In genomic region chr13:104684361-104685011, GRCm38 (mm10) we compare ENCODE assay signal across 14 mouse cellular contexts.
DNase-seq lines count a peak whose midpoint lies in the region; ATAC-seq lines count a peak whose summit lies in the region.
"Had no signal": no experiment of that assay in that cellular context is flagged by ENCODE, and none has a peak within 500 bp of the region (broad histone marks: within the 10 kb centered on the region; RNA-seq: fewer than 3 reads in every experiment).

No protein-coding gene starts in this region.

- WGBS in forebrain, embryonic 11.5 days: 33% methylated on average over 6 of the region's 6 CpGs
- 48% methylated on average over 6 of the region's 6 CpGs for WGBS in forebrain, embryonic 14.5 days
- 16% methylated on average over 6 of the region's 6 CpGs for WGBS in kidney, embryonic 16.5 days
- WGBS in limb, embryonic 10.5 days: 45% methylated on average over 6 of the region's 6 CpGs

- H3K27ac ChIP-seq in forebrain, embryonic 11.5 days (ENCODE audit: low read depth, low read length): no peak overlapping the region
- no peak overlapping the region for H3K27ac ChIP-seq in forebrain, embryonic 14.5 days (ENCODE audit: low read depth, low read length)
- peak overlapping the region; percentile 65; the same call in 1 of the 2 replicates for H3K27ac ChIP-seq in kidney, embryonic 16.5 days (ENCODE audit: low read length)
- H3K27ac ChIP-seq in limb, embryonic 10.5 days: peak overlapping the region; percentile 47
- H3K27ac ChIP-seq: gastrocnemius, adult 2 months; hindbrain, embryonic 13.5 days had no signal

- no peaks in the 10 kb centered on the region for H3K27me3 ChIP-seq in forebrain, embryonic 11.5 days (ENCODE audit: control insufficient read depth, insufficient read depth, low read length)
- H3K27me3 ChIP-seq in forebrain, embryonic 14.5 days (replicated peaks; ENCODE audit: control insufficient read depth, insufficient read depth, low read length): no peaks in the 10 kb centered on the region
- no peaks in the 10 kb centered on the region for H3K27me3 ChIP-seq in kidney, embryonic 16.5 days (ENCODE audit: insufficient read depth, low read length)
- no peaks in the 10 kb centered on the region for H3K27me3 ChIP-seq in limb, embryonic 10.5 days (ENCODE audit: low read depth, poor library complexity, severe bottlenecking)
- H3K27me3 ChIP-seq: hindbrain, embryonic 13.5 days had no signal

- H3K36me3 ChIP-seq in forebrain, embryonic 11.5 days (ENCODE audit: control insufficient read depth, insufficient read depth, low read length): no peaks in the 10 kb centered on the region
- H3K36me3 ChIP-seq in forebrain, embryonic 14.5 days (ENCODE audit: control insufficient read depth, insufficient read depth, low read length): no peaks in the 10 kb centered on the region
- H3K36me3 ChIP-seq in kidney, embryonic 16.5 days (ENCODE audit: insufficient read depth, low read length): no peaks in the 10 kb centered on the region
- peaks cover 1% of the 10 kb centered on the region for H3K36me3 ChIP-seq in limb, embryonic 10.5 days
- H3K36me3 ChIP-seq: hindbrain, embryonic 13.5 days had no signal

- no peak for ATAC-seq in forebrain, embryonic 11.5 days (replicated peaks; ENCODE audit: low FRiP score)
- ATAC-seq in forebrain, embryonic 14.5 days: no peak
- peak; percentile 75; the same call in 1 of the 2 replicates for ATAC-seq in kidney, embryonic 16.5 days (ENCODE audit: low FRiP score, low TSS enrichment)
- peak; percentile 25 for ATAC-seq in activated CD4-positive, CD25-positive, alpha-beta regulatory T cell, adult 4 months
- ATAC-seq: midbrain, embryonic 16.5 days had no signal

- H3K4me2 ChIP-seq in forebrain, embryonic 11.5 days (ENCODE audit: low read depth, low read length, severe bottlenecking): no peak overlapping the region
- no peak overlapping the region for H3K4me2 ChIP-seq in forebrain, embryonic 14.5 days (ENCODE audit: low read length)
- no peak overlapping the region for H3K4me2 ChIP-seq in kidney, embryonic 16.5 days (replicated peaks; ENCODE audit: low read depth, low read length)
- H3K4me2 ChIP-seq: hindbrain, embryonic 13.5 days had no signal

- H3K9me3 ChIP-seq in forebrain, embryonic 11.5 days (ENCODE audit: control insufficient read depth, low read length): no peaks in the 10 kb centered on the region
- H3K9me3 ChIP-seq in forebrain, embryonic 14.5 days (replicated peaks; ENCODE audit: control insufficient read depth, low read length): no peaks in the 10 kb centered on the region
- H3K9me3 ChIP-seq in kidney, embryonic 16.5 days (ENCODE audit: low read length): no peaks in the 10 kb centered on the region
- H3K9me3 ChIP-seq in limb, embryonic 10.5 days (replicated peaks): no peaks in the 10 kb centered on the region
- H3K9me3 ChIP-seq: hindbrain, embryonic 13.5 days had no signal

- H3K9ac ChIP-seq in forebrain, embryonic 11.5 days (ENCODE audit: low read length): no peak overlapping the region
- H3K9ac ChIP-seq in forebrain, embryonic 14.5 days (ENCODE audit: low read length): no peak overlapping the region
- H3K9ac ChIP-seq in kidney, embryonic 16.5 days (replicated peaks; ENCODE audit: low read length): no peak overlapping the region; the same call in 1 of the 2 replicates
- H3K9ac ChIP-seq: hindbrain, embryonic 13.5 days had no signal

- no peak overlapping the region for H3K4me3 ChIP-seq in forebrain, embryonic 11.5 days (ENCODE audit: low read depth, low read length)
- no peak overlapping the region for H3K4me3 ChIP-seq in forebrain, embryonic 14.5 days (ENCODE audit: low read depth, low read length)
- no peak overlapping the region for H3K4me3 ChIP-seq in kidney, embryonic 16.5 days (ENCODE audit: low read length)
- H3K4me3 ChIP-seq in limb, embryonic 10.5 days: no peak overlapping the region
- H3K4me3 ChIP-seq: gastrocnemius, adult 2 months; hindbrain, embryonic 13.5 days had no signal

- H3K4me1 ChIP-seq in forebrain, embryonic 11.5 days (replicated peaks; ENCODE audit: control insufficient read depth, insufficient read depth, low read length): no peaks in the 10 kb centered on the region
- no peaks in the 10 kb centered on the region for H3K4me1 ChIP-seq in forebrain, embryonic 14.5 days (ENCODE audit: control insufficient read depth, insufficient read depth, low read length)
- peaks cover 9% of the 10 kb centered on the region for H3K4me1 ChIP-seq in kidney, embryonic 16.5 days (ENCODE audit: insufficient read depth, low read length)
- H3K4me1 ChIP-seq in limb, embryonic 10.5 days: peaks cover 19% of the 10 kb centered on the region
- H3K4me1 ChIP-seq: hindbrain, embryonic 13.5 days had no signal

- intact Hi-C loops in left cerebral cortex, postnatal 10 days (cut with DNase I): no loop called here

- peak; percentile 52 for DNase-seq in forebrain, embryonic 11.5 days (ENCODE audit: low spot score)
- DNase-seq in forebrain, embryonic 14.5 days (ENCODE audit: low spot score): no peak
- DNase-seq in kidney, adult 18-20 months: no peak
- DNase-seq in limb, embryonic 10.5 days (ENCODE audit: low spot score): no peak
- no peak for DNase-seq in T-cell, adult 2 months (ENCODE audit: low spot score)
- DNase-seq in left cerebral cortex, postnatal 10 days (ENCODE audit: extremely low spot score in 1 of 2, low spot score in 2 of 2): no peak
- DNase-seq: cerebellum, postnatal 25 days; gastrocnemius, adult 2 months; kidney, postnatal 10 days; thymus, postnatal 14 days had no signal

Comparison
In these comparisons a context has a peak if more than half of its experiments do, and no peak if none do; other contexts are left out.
1. ATAC-seq: peak in kidney, embryonic 16.5 days (single experiment) and activated CD4-positive, CD25-positive, alpha-beta regulatory T cell, adult 4 months (single experiment); none in forebrain, embryonic 11.5 days (single experiment) and forebrain, embryonic 14.5 days (single experiment).
2. H3K27ac ChIP-seq: peak in kidney, embryonic 16.5 days (single experiment) and limb, embryonic 10.5 days (single experiment); none in forebrain, embryonic 11.5 days (single experiment) and forebrain, embryonic 14.5 days (single experiment).